Mouse (Mus musculus): Measurements from ENCODE around the gene Mylk2.

DNA sequence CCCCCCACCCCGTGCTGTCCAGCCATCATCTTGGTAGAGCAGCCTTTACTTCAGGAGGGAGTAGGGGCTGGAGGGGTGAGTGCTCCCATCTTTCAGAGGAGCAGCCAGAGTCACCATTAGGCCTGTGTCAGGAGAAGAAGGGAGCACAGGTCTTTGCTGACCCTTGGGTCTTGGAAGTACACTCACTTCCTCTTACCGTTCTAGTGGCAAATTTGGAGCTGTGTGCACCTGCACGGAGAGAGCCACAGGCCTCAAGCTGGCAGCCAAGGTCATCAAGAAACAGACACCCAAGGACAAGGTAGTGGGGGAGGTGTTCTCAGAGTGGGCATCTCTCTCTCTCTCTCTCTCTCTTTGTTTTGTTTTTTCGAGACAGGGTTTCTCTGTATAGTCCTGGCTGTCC lies 4.3 kb downstream of the Mylk2 start:
- TF ChIP-seq ZC3H11A (IDR thresholded peaks at IDR 0.05; ENCODE audit: low read depth, low read length): no peak
- no peak for TF ChIP-seq SMC3 (IDR thresholded peaks at IDR 0.05; ENCODE audit: low read depth, low read length)
- no peak for TF ChIP-seq POLR2A (IDR thresholded peaks at IDR 0.05; ENCODE audit: control insufficient read depth in 1 of 2, insufficient read depth in 1 of 2, low read depth in 1 of 2, low read length in 2 of 2, poor library complexity in 1 of 2)
- no peak for TF ChIP-seq CTCF (IDR thresholded peaks at IDR 0.05 in 2 of 3, conservative IDR thresholded peaks at IDR 0.05 in 1 of 3; ENCODE audit: control insufficient read depth in 1 of 3, insufficient read depth in 1 of 3, low read depth in 2 of 3, low read length in 3 of 3, poor library complexity in 1 of 3, severe bottlenecking in 1 of 3)
- TF ChIP-seq GATA1 (IDR thresholded peaks at IDR 0.05; ENCODE audit: low read depth, low read length): no peak
